In genomic region chr14:16613975-16614374, GRCm38 (mm10) we compare ENCODE assay signal across 12 mouse cellular contexts.
"Had no signal": no experiment of that assay in that cellular context is flagged by ENCODE, and none has a peak within 500 bp of the region (broad histone marks: within the 10 kb centered on the region; RNA-seq: fewer than 3 reads in every experiment).

No protein-coding gene starts in this region.

- DNase-seq: retina, postnatal 1 day; right cerebral cortex, adult 18-20 months; right cerebral cortex, postnatal 14 days; right cerebral cortex, postnatal 25 days; right cerebral cortex, postnatal 4 days; spleen, adult 18-20 months; thymus, adult 18-20 months; thymus, adult 2 months; thymus, postnatal 14 days; thymus, postnatal 25 days; thymus, postnatal 36 days; thymus, postnatal 4 days had no signal
